Mouse (Mus musculus) stomach, postnatal 0 days (tissue): ENCODE data around the gene Mosmo. TPM values are rescaled to one million over a fixed set of nuclear protein-coding genes. Genes with fewer than 3 reads are reported as not detected.

Source experiments
- ATAC-seq: fragments of 200-750 bp; cut with Nextera tagmentation; 2 replicates; pipeline ENCODE4 v1.8.0; 2017; ENCODE audit not compliant: low FRiP score, low TSS enrichment
- DNase-seq: peaks from one replicate; pipeline ENCODE4 v3.0.0-alpha.2; 2016; ENCODE audit warnings: low spot score
- H3K27ac ChIP-seq: fragments of 300-500 bp; sonication (generic); replicated peaks from 2 replicates; pipeline ENCODE4 v1.5.1; 2014; ENCODE audit warnings: mild to moderate bottlenecking, control low read depth
- H3K27me3 ChIP-seq: fragments of 300-500 bp; sonication (generic); 2 replicates; pipeline ENCODE4 v1.6.1; 2014; ENCODE audit warnings: low read length; ENCODE audit not compliant: control insufficient read depth, insufficient read depth
- H3K36me3 ChIP-seq: fragments of 300-500 bp; sonication (generic); 2 replicates; pipeline ENCODE4 v1.6.1; 2014; ENCODE audit warnings: low read length, mixed read lengths; ENCODE audit not compliant: control insufficient read depth, insufficient read depth
- H3K4me1 ChIP-seq: fragments of 300-500 bp; sonication (generic); replicated peaks from 2 replicates; pipeline ENCODE4 v1.6.1; 2014; ENCODE audit warnings: antibody characterized with exemption; ENCODE audit not compliant: control insufficient read depth, insufficient read depth
- H3K4me2 ChIP-seq: fragments of 300-500 bp; sonication (generic); replicated peaks from 2 replicates; pipeline ENCODE4 v1.6.1; 2014; ENCODE audit warnings: low read depth, mild to moderate bottlenecking, control low read depth, moderate library complexity
- H3K4me3 ChIP-seq: fragments of 300-500 bp; sonication (generic); 2 replicates; pipeline ENCODE4 v1.5.1; 2014; ENCODE audit warnings: low read depth, low read length, control low read depth
- H3K9ac ChIP-seq: fragments of 300-500 bp; sonication (generic); 2 replicates; pipeline ENCODE4 v1.6.1; 2014; ENCODE audit warnings: mild to moderate bottlenecking, low read length, control low read depth, mixed read lengths
- H3K9me3 ChIP-seq: fragments of 300-500 bp; sonication (generic); 2 replicates; pipeline ENCODE4 v1.6.1; 2016; ENCODE audit warnings: low read length; ENCODE audit not compliant: control insufficient read depth
- CTCF ChIP-seq: IDR thresholded peaks from 2 replicates; pipeline ENCODE4 v1.5.1; 2016; ENCODE audit warnings: antibody characterized with exemption, low read depth, mild to moderate bottlenecking, moderate library complexity
- EP300 ChIP-seq: optimal IDR thresholded peaks from 2 replicates; pipeline ENCODE3; 2016; ENCODE audit warnings: antibody characterized with exemption
- WGBS: fragments of 180-500 bp; shearing (Covaris S2); extraction: QIAGEN DNeasy Blood & Tissue Kit; methylation state at CpG from one replicate; pipeline ENCODE4 v1.1.7; 2014; 5-methylcytosine and 5-hydroxymethylcytosine counted together
- polyA plus RNA-seq: library from polyadenylated mRNA; unstranded; fragments of >200 nt; fragmentation: Nextera tagmentation; extraction: Ambion mirVana; gene quantifications from 2 replicates; pipeline ENCODE4 v1.2.1, GENCODE M21; 2015

Mosmo gene
- polyA plus RNA-seq, 1 experiment from 2014 or later: 6.9 TPM

DNA sequence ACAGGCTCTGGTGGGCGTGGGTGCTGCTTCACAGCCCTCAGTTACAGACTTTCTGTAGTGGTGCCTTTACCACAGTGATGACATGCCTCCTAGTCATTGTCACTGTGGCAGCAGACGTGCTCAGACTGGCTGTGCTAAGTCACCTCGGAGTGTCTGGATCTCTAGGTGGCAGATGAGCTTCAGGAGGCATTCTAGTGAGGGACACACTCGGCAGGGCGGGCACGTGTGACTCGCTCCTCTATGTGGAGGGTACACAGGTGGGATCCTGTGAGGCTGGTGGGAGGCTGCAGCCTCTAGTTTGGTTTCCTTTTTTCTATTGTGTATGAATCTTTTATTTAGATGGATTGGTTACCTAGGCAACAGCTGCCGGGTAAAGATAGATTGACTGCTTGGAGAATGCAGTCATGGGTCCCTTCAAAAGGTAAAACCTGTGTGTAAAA lies 45.4 kb downstream of the Mosmo start:
- no peak for ATAC-seq
- H3K36me3 ChIP-seq: no peaks in the 10 kb centered on the region

DNA sequence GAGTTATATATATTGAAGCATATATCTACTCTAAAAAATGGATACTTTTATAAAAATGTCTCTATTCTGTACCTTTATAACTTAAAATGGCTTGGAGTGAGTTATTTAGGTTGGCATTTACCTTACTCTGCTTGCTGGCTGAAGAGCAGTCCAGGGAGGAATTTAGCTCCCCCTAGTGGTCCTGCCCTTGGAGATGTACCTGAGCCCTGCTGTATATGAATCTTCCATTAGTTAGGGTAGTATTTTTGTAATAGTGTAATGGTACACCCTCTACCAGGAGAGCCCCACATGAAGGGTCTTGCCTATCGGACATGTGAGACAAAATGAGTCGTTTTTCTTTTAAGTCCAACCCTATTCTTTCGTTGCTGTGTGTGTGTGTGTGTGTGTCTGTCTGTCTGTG lies 50.2 kb downstream of the Mosmo start:
- Histone ChIP-seq H3K27me3 (no peaks in the 10 kb centered on the region), H3K36me3 (no peaks in the 10 kb centered on the region), H3K4me2 (no peak overlapping the region), H3K9ac (no peak overlapping the region), H3K27ac (no peak overlapping the region), H3K4me3 (no peak overlapping the region), H3K4me1 (no peaks in the 10 kb centered on the region), H3K9me3 (no peaks in the 10 kb centered on the region)
- TF ChIP-seq CTCF (peak; percentile 79), EP300 (no peak)
- DNase-seq (peak; percentile 46), ATAC-seq (no peak)
- WGBS: 92% methylated on average over 3 of the region's 3 CpGs

More for the DNA sequence above, 45.4 kb downstream of the Mosmo start:
- Histone ChIP-seq H3K4me1 (no peaks in the 10 kb centered on the region), H3K4me2 (no peak overlapping the region), H3K27ac (no peak overlapping the region), H3K9me3 (no peaks in the 10 kb centered on the region), H3K9ac (no peak overlapping the region), H3K4me3 (no peak overlapping the region), H3K27me3 (no peaks in the 10 kb centered on the region)
- 58% methylated on average over 8 of the region's 8 CpGs for WGBS
- DNase-seq: no peak
- no peak for TF ChIP-seq CTCF
- TF ChIP-seq EP300: no peak

DNA sequence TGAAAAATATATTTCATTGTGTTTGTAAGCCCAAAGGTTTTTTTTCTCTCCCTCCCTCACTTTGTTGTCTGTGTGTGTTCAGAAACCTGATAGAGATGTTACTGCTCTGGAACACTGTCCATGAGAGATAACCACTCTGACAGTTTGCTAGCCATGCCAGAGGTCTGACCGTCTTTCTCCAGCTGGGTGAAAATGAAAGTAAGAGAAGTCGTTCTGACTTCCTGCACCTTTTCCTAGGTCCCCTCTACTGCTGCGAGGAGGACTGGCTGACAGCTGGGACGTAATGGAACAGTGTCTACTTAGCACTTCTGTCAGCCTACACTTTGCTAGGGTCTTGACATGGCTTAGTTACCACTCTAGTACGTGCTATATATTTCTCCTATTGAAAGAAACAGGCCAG lies 52.2 kb downstream of the Mosmo start:
- Histone ChIP-seq H3K27me3 (no peaks in the 10 kb centered on the region), H3K9ac (no peak overlapping the region), H3K4me1 (no peaks in the 10 kb centered on the region), H3K36me3 (no peaks in the 10 kb centered on the region), H3K4me3 (no peak overlapping the region), H3K27ac (no peak overlapping the region), H3K9me3 (no peaks in the 10 kb centered on the region), H3K4me2 (no peak overlapping the region)
- TF ChIP-seq CTCF (no peak), EP300 (no peak)
- ATAC-seq: no peak
- DNase-seq: no peak
- WGBS: 54% methylated on average over 5 of the region's 5 CpGs

DNA sequence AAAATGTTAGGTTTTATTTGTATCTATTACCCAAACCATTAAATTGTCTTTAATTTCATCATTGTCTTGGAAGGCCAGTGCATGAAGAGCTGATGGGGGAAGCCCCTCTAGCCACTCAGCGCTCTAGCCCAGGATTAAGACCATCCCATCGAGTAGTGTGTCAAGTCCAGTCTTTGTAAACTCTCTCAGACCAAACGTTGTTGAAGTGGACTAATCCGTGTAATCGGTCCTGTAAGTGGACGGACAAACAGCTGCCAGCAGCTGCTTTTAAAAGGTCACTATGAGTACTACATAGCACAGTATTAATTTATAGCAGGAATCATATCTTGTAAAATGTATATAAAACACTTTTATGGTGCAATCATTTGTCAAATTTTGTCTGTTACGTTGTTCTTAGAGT lies 55.5 kb downstream of the Mosmo start:
- DNase-seq (no peak), ATAC-seq (peak; percentile 72; the same call in 1 of the 2 replicates)
- TF ChIP-seq EP300 (no peak), CTCF (no peak)

DNA sequence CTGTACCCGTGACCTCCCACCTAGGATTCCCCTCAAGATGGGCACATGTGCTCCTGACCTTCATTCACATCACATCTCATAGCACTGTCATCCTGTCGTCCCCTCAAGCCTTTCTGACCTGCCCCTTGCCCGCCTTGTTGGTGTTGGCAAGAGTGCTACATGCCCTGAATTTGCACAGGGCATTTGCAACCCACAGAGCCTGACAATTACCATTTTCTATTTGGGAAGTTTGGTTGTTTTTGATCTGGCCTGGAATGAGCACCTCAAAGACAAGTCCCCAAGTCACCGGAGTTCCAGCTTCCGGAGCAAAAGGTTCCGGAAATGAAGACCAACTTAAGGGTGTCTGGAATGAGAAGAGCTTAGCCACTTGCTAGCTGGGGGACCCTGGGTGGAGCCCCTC lies 61.6 kb downstream of the Mosmo start, which contains the start of gene Vwa3a:
Gene Vwa3a (plus strand): TSS at position 301 of the 400 bp plus-strand sequence.
- Histone ChIP-seq H3K9me3 (no peaks in the 10 kb centered on the region), H3K4me3 (no peak within 1 kb of the TSS), H3K4me1 (no peaks in the 10 kb centered on the region), H3K9ac (no peak within 1 kb of the TSS), H3K27ac (no peak within 1 kb of the TSS), H3K36me3 (no peaks in the 10 kb centered on the region), H3K27me3 (no peaks in the 10 kb centered on the region), H3K4me2 (no peak within 1 kb of the TSS)
- TF ChIP-seq CTCF (no peak), EP300 (no peak)
- WGBS: 79% methylated on average over 6 of the region's 6 CpGs
- DNase-seq (no peak), ATAC-seq (no peak)

More for the DNA sequence above, 55.5 kb downstream of the Mosmo start:
- Histone ChIP-seq H3K4me3 (no peak overlapping the region), H3K9me3 (no peaks in the 10 kb centered on the region), H3K4me2 (no peak overlapping the region), H3K4me1 (no peaks in the 10 kb centered on the region), H3K36me3 (no peaks in the 10 kb centered on the region), H3K9ac (no peak overlapping the region), H3K27me3 (no peaks in the 10 kb centered on the region), H3K27ac (no peak overlapping the region)
- 34% methylated on average over 7 of the region's 7 CpGs for WGBS

DNA sequence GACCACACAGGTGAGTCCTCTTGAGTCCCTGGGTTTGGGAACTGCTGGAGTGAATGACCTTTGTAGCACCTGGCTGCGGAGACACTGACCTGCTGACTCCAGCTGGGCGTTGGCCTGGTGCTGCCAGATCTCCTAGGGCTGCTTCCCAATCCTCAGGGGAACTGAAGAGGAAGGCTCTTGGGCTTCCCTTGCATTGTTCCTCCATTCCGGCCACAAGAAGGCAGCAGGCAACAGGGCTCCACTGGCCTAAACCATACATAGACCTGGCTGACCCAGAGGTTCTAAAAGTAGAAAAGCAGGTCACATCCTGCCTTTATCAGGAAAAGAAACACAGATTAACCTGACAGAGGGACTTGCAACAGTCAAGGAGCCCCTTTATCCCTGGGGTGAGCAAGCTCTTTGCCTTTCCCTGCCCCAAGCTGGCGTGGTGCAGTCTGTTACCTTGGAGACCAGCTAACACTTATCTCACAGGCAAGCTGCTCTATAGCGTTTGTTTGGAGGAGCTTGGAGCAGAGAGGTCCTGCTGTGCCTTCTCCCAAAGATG lies 62.2 kb downstream of the Mosmo start:
- WGBS: 15% methylated on average over 5 of the region's 5 CpGs
- ATAC-seq (0 out of 2 replicates have a peak, but pooled peaks have one; percentile 56), DNase-seq (no peak)
- no peak overlapping the region for H3K9ac ChIP-seq
- TF ChIP-seq CTCF: peak; percentile 36
- no peak for TF ChIP-seq EP300
- no peak overlapping the region for H3K4me3 ChIP-seq
- H3K27me3 ChIP-seq: no peaks in the 10 kb centered on the region
- H3K27ac ChIP-seq: no peak overlapping the region
- H3K36me3 ChIP-seq: no peaks in the 10 kb centered on the region
- no peaks in the 10 kb centered on the region for H3K9me3 ChIP-seq
- no peak overlapping the region for H3K4me2 ChIP-seq
- no peaks in the 10 kb centered on the region for H3K4me1 ChIP-seq
